In genomic region chr1:59683926-59684818, GRCm38 (mm10) we compare ENCODE assay signal across 8 mouse cellular contexts. TPM values are rescaled to one million over a fixed set of nuclear protein-coding genes. Genes with fewer than 3 reads are reported as not detected.
DNase-seq lines count a peak whose midpoint lies in the region; ATAC-seq and TF ChIP-seq lines count a peak whose summit lies in the region.

No protein-coding gene starts in this region.

- H3K27me3 ChIP-seq in lung, embryonic 14.5 days (ENCODE audit: insufficient read depth, low read length) = no peaks in the 10 kb centered on the region
- no peaks in the 10 kb centered on the region for H3K27me3 ChIP-seq in intestine, embryonic 16.5 days (replicated peaks; ENCODE audit: control insufficient read depth, insufficient read depth, low read length)
- no peaks in the 10 kb centered on the region for H3K27me3 ChIP-seq in liver, adult 2 months (ENCODE audit: control insufficient read depth, insufficient read depth, low read length)
- peaks cover 23% of the 10 kb centered on the region for H3K27me3 ChIP-seq in neural tube, embryonic 13.5 days

- no peak for DNase-seq in lung, embryonic 14.5 days
- no peak for DNase-seq in lung, postnatal 25 days (ENCODE audit: low spot score)
- peak; percentile 23 for DNase-seq in c-Kit-positive CD71-negative TER-119-negative erythroid progenitor cells, embryonic 14.5 days (ENCODE audit: low read depth)
- peak; percentile 16 for DNase-seq in forelimb bud, embryonic 11.5 days (ENCODE audit: low read depth, low spot score)
- DNase-seq in liver, adult 2 months (ENCODE audit: extremely low read depth, low read depth, low spot score) = no peak
- peak; percentile 30 for DNase-seq in urinary bladder, postnatal 25 days (ENCODE audit: low spot score)

- H3K9ac ChIP-seq in lung, embryonic 14.5 days = peak overlapping the region; percentile 93
- peak overlapping the region; percentile 67 for H3K9ac ChIP-seq in intestine, embryonic 16.5 days (ENCODE audit: low read depth, low read length)
- peak overlapping the region; percentile 52; the same call in 1 of the 2 replicates for H3K9ac ChIP-seq in liver, adult 2 months (ENCODE audit: low read depth, low read length)
- H3K9ac ChIP-seq in neural tube, embryonic 13.5 days = peak overlapping the region; percentile 56; the same call in 1 of the 2 replicates

- peak overlapping the region; percentile 89 for H3K4me3 ChIP-seq in lung, embryonic 14.5 days (ENCODE audit: low read depth, low read length)
- H3K4me3 ChIP-seq in intestine, embryonic 16.5 days (ENCODE audit: low read length) = peak overlapping the region; percentile 44
- peak overlapping the region; percentile 50 for H3K4me3 ChIP-seq in liver, adult 2 months (ENCODE audit: insufficient read depth, low read depth, low read length)
- peak overlapping the region; percentile 76 for H3K4me3 ChIP-seq in neural tube, embryonic 13.5 days

- H3K4me2 ChIP-seq in lung, embryonic 14.5 days = peak overlapping the region; percentile 88
- peak overlapping the region; percentile 77 for H3K4me2 ChIP-seq in intestine, embryonic 16.5 days (ENCODE audit: low read depth, low read length)
- H3K4me2 ChIP-seq in neural tube, embryonic 13.5 days = peak overlapping the region; percentile 98

- peak; percentile 24; the same call in 1 of the 2 replicates for ATAC-seq in lung, embryonic 14.5 days (ENCODE audit: insufficient read depth)
- ATAC-seq in intestine, embryonic 16.5 days = peak; percentile 32
- ATAC-seq in neural tube, embryonic 13.5 days (ENCODE audit: low read depth) = peak; percentile 37

- 0 out of 2 replicates have a peak, but pooled peaks cover 5% of the 10 kb centered on the region for H3K36me3 ChIP-seq in lung, embryonic 14.5 days (ENCODE audit: insufficient read depth)
- no peaks in the 10 kb centered on the region for H3K36me3 ChIP-seq in intestine, embryonic 16.5 days (ENCODE audit: control insufficient read depth, insufficient read depth, low read length)
- H3K36me3 ChIP-seq in liver, adult 2 months (ENCODE audit: control insufficient read depth, insufficient read depth, low read length) = no peaks in the 10 kb centered on the region
- no peaks in the 10 kb centered on the region for H3K36me3 ChIP-seq in neural tube, embryonic 13.5 days

- TF ChIP-seq POLR2A in liver, adult 2 months (IDR thresholded peaks at IDR 0.05; ENCODE audit: extremely low read depth, insufficient read depth, low read length) = no peak

- H3K27ac ChIP-seq in lung, embryonic 14.5 days (ENCODE audit: low read depth) = 0 out of 2 replicates have a peak overlapping the region, but pooled peaks have one; percentile 64
- H3K27ac ChIP-seq in intestine, embryonic 16.5 days (ENCODE audit: low read length) = peak overlapping the region; percentile 83
- peak overlapping the region; percentile 20; the same call in 1 of the 2 replicates for H3K27ac ChIP-seq in liver, adult 2 months (replicated peaks; ENCODE audit: insufficient read depth, low read depth, low read length)
- no peak overlapping the region for H3K27ac ChIP-seq in neural tube, embryonic 13.5 days (replicated peaks)

- TF ChIP-seq CTCF in lung, embryonic 14.5 days (IDR thresholded peaks at IDR 0.05; ENCODE audit: low read depth) = no peak
- no peak for TF ChIP-seq CTCF in liver, adult 2 months (IDR thresholded peaks at IDR 0.05; ENCODE audit: low read depth, low read length)

- WGBS in lung, embryonic 14.5 days = 10% methylated on average over 11 of the region's 11 CpGs
- 7% methylated on average over 11 of the region's 11 CpGs for WGBS in intestine, embryonic 16.5 days
- 10% methylated on average over 11 of the region's 11 CpGs for WGBS in liver, adult 2 months
- WGBS in neural tube, embryonic 13.5 days = 13% methylated on average over 11 of the region's 11 CpGs

- H3K79me2 ChIP-seq in liver, adult 2 months (ENCODE audit: control insufficient read depth, insufficient read depth, low read length) = peaks cover 18% of the 10 kb centered on the region

- 0 out of 2 replicates have a peak, but pooled peaks cover 5% of the 10 kb centered on the region for H3K4me1 ChIP-seq in lung, embryonic 14.5 days (ENCODE audit: insufficient read depth)
- H3K4me1 ChIP-seq in intestine, embryonic 16.5 days (ENCODE audit: control insufficient read depth, insufficient read depth, low read length) = peaks cover 8% of the 10 kb centered on the region; the same call in 1 of the 2 replicates
- H3K4me1 ChIP-seq in liver, adult 2 months (ENCODE audit: control insufficient read depth, insufficient read depth, low read length) = peaks cover 15% of the 10 kb centered on the region
- H3K4me1 ChIP-seq in neural tube, embryonic 13.5 days (replicated peaks) = peaks cover 23% of the 10 kb centered on the region

- no peaks in the 10 kb centered on the region for H3K9me3 ChIP-seq in lung, embryonic 14.5 days (ENCODE audit: low read depth, low read length)
- no peaks in the 10 kb centered on the region for H3K9me3 ChIP-seq in intestine, embryonic 16.5 days (ENCODE audit: control insufficient read depth, low read length)
- H3K9me3 ChIP-seq in neural tube, embryonic 13.5 days = no peaks in the 10 kb centered on the region

RNA-seq across cellular contexts. Expression of gene Nop58, which starts 0.6 kb away (rescaled TPM):
- 272 and 284 TPM in 2 replicates for polyA plus RNA-seq in lung, embryonic 14.5 days (2014; fragmentation: Nextera tagmentation; extraction: Ambion mirVana)
- 173 and 227 TPM in 2 replicates for polyA plus RNA-seq in intestine, embryonic 16.5 days (2015; fragmentation: Nextera tagmentation; extraction: Ambion mirVana)
- 18.3 and 21.9 TPM in 2 replicates for total RNA-seq in liver, adult 2 months (2014; rRNA removed)
- polyA plus RNA-seq in liver, adult 2 months (2012; rRNA removed) = 7.3 and 14.2 TPM in 2 replicates
- 149 and 151 TPM in 2 replicates for polyA plus RNA-seq in neural tube, embryonic 13.5 days (2015; fragmentation: Nextera tagmentation; extraction: Ambion mirVana)

RNA-seq across cellular contexts. Expression of gene Sumo1, which starts 13.5 kb away (rescaled TPM):
- 412 and 431 TPM in 2 replicates for polyA plus RNA-seq in lung, embryonic 14.5 days (2014; fragmentation: Nextera tagmentation; extraction: Ambion mirVana)
- polyA plus RNA-seq in intestine, embryonic 16.5 days (2015; fragmentation: Nextera tagmentation; extraction: Ambion mirVana) = 283 and 307 TPM in 2 replicates
- total RNA-seq in liver, adult 2 months (2014; rRNA removed) = 39.9 and 55.1 TPM in 2 replicates
- 7.5 and 8.1 TPM in 2 replicates for polyA plus RNA-seq in liver, adult 2 months (2012; rRNA removed)
- polyA plus RNA-seq in neural tube, embryonic 13.5 days (2015; fragmentation: Nextera tagmentation; extraction: Ambion mirVana) = 402 and 414 TPM in 2 replicates

Comparison
In these comparisons a context has a peak if more than half of its experiments do, and no peak if none do; other contexts are left out.
1. DNase-seq: peak in c-Kit-positive CD71-negative TER-119-negative erythroid progenitor cells, embryonic 14.5 days (single experiment), forelimb bud, embryonic 11.5 days (single experiment) and urinary bladder, postnatal 25 days (single experiment); none in lung, embryonic 14.5 days (single experiment), lung, postnatal 25 days (single experiment) and liver, adult 2 months (single experiment).
2. RNA of gene Sumo1, which starts 13.5 kb away (polyA plus RNA-seq): 402 to 414 TPM in neural tube, embryonic 13.5 days, 412 to 431 TPM in lung, embryonic 14.5 days and 283 to 307 TPM in intestine, embryonic 16.5 days; 7.5 to 8.1 TPM in liver, adult 2 months; every median in the first group is over 10 times any median in the second.
3. Peak in every context shown above with its lines, with median percentiles within 50 percentile points of each other: ATAC-seq, H3K4me2 ChIP-seq, H3K4me3 ChIP-seq and H3K9ac ChIP-seq.